Mouse (Mus musculus) heart, embryonic 16.5 days (tissue): Measurements from ENCODE around the gene Sparcl1. TPM values are rescaled to one million over a fixed set of nuclear protein-coding genes. Genes with fewer than 3 reads are reported as not detected.

Experiments
- ATAC-seq: fragments of 200-750 bp; cut with Nextera tagmentation; replicated peaks from 2 replicates; pipeline ENCODE4 v1.8.0; 2017; ENCODE audit warnings: moderate number of reproducible peaks; ENCODE audit not compliant: insufficient read depth, low FRiP score; ENCODE audit errors: extremely low read depth
- H3K27ac ChIP-seq: fragments of 300-500 bp; sonication (generic); 2 replicates; pipeline ENCODE4 v1.5.1; 2014; ENCODE audit warnings: mild to moderate bottlenecking, low read length, control low read depth, moderate library complexity
- H3K27me3 ChIP-seq: fragments of 300-500 bp; sonication (generic); 2 replicates; pipeline ENCODE4 v1.6.1; 2014; ENCODE audit warnings: low read length, mixed read lengths; ENCODE audit not compliant: control insufficient read depth, insufficient read depth
- H3K36me3 ChIP-seq: fragments of 300-500 bp; sonication (generic); 2 replicates; pipeline ENCODE4 v1.6.1; 2014; ENCODE audit not compliant: control insufficient read depth, insufficient read depth
- H3K4me1 ChIP-seq: fragments of 300-500 bp; sonication (generic); 2 replicates; pipeline ENCODE4 v1.6.1; 2014; ENCODE audit warnings: low read length, mixed read lengths; ENCODE audit not compliant: control insufficient read depth, insufficient read depth
- H3K4me2 ChIP-seq: fragments of 300-500 bp; sonication (generic); 2 replicates; pipeline ENCODE4 v1.6.1; 2014; ENCODE audit warnings: low read depth, mild to moderate bottlenecking, control low read depth, low read length
- H3K4me3 ChIP-seq: fragments of 300-500 bp; sonication (generic); 2 replicates; pipeline ENCODE4 v1.5.1; 2014; ENCODE audit warnings: mild to moderate bottlenecking, control low read depth, low read length
- H3K9ac ChIP-seq: fragments of 300-500 bp; sonication (generic); 2 replicates; pipeline ENCODE4 v1.6.1; 2014; ENCODE audit warnings: low read length, control low read depth
- H3K9me3 ChIP-seq: fragments of 300-500 bp; sonication (generic); replicated peaks from 2 replicates; pipeline ENCODE4 v1.6.1; 2016; ENCODE audit warnings: low read length; ENCODE audit not compliant: control insufficient read depth
- WGBS: fragments of 180-500 bp; shearing (Covaris S2); extraction: QIAGEN DNeasy Blood & Tissue Kit; methylation state at CpG from one replicate; pipeline ENCODE4 v1.1.7; 2014; 5-methylcytosine and 5-hydroxymethylcytosine counted together
- polyA plus RNA-seq: library from polyadenylated mRNA; unstranded; fragments of >200 nt; fragmentation: Nextera tagmentation; extraction: Ambion mirVana; gene quantifications from 2 replicates; pipeline ENCODE4 v1.2.1, GENCODE M21; 2015

Sparcl1 gene
- polyA plus RNA-seq, 1 experiment from 2014 or later: 131 TPM

DNA sequence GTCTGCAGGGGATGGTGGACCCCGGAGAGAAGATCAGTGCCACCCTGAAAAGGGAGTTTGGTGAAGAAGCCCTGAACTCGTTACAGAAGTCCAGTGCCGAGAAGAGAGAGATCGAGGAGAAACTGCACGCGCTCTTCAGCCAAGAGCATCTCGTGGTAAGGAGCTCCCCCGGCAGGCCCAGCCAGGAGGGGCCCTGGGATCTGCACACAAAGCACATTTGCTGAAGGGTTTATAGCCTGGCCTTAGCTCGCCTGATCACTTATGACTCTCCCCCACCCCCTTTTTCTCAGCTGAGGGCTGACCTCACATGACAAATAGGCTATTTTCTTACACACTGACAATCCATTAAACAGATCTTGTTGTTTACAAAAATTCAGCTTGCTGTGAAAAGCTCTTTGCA is 53.9 kb downstream of the Sparcl1 start:
- H3K4me3 ChIP-seq: no peak overlapping the region
- peaks cover 30% of the 10 kb centered on the region for H3K36me3 ChIP-seq
- 86% methylated on average over 9 of the region's 9 CpGs for WGBS
- no peak overlapping the region for H3K27ac ChIP-seq
- H3K4me1 ChIP-seq: no peaks in the 10 kb centered on the region
- no peak overlapping the region for H3K9ac ChIP-seq
- no peaks in the 10 kb centered on the region for H3K27me3 ChIP-seq
- H3K9me3 ChIP-seq: no peaks in the 10 kb centered on the region
- H3K4me2 ChIP-seq: no peak overlapping the region
- ATAC-seq: no peak

DNA sequence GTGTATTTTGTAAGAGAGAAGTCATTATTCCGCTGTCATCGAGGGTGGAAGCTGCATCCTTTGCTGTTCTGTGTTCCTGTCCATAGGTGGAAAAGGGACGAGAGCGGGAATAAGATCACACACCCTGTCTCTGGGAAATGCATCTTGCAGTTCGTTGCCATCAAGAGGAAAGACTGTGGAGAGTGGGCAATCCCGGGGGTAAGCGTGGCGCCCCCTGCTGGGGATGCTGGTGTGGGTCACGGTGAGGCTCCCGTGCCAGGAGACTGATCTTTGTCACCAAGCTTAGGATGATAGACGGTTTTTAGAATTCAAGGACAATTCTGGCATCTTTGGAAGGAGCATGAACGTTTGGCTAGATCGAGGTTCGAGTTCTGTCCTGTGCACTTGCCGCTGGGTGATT is 55.5 kb downstream of the Sparcl1 start:
- no peak for ATAC-seq
- Histone ChIP-seq H3K27me3 (no peaks in the 10 kb centered on the region), H3K4me2 (no peak overlapping the region), H3K4me1 (no peaks in the 10 kb centered on the region), H3K4me3 (no peak overlapping the region), H3K36me3 (peaks cover 27% of the 10 kb centered on the region), H3K9me3 (no peaks in the 10 kb centered on the region), H3K9ac (no peak overlapping the region), H3K27ac (no peak overlapping the region)
- WGBS: 62% methylated on average over 15 of the region's 15 CpGs

DNA sequence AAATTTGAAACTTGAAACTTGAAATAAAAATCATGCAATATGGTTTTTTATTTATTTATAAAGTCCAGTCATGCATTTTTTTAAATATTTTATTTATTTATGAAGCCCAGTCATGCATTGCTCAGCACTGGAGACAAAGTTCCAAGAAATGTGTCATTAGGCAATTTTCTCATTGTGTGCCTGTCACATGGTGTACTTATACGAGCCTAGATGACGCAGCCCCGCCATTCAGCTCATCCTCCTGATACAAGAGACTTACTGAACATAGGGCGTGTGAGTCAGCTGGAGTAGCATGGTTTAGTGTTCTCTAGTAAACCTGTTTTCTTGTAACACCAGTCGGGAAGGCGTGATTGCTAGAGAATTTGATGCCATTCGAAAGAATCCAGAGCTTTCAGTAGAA is 57.2 kb downstream of the Sparcl1 start:
- Histone ChIP-seq H3K4me3 (no peak overlapping the region), H3K27ac (no peak overlapping the region), H3K4me1 (no peaks in the 10 kb centered on the region), H3K9ac (no peak overlapping the region), H3K27me3 (no peaks in the 10 kb centered on the region), H3K36me3 (peaks cover 26% of the 10 kb centered on the region), H3K4me2 (no peak overlapping the region), H3K9me3 (no peaks in the 10 kb centered on the region)
- WGBS: 88% methylated on average over 7 of the region's 7 CpGs
- ATAC-seq: no peak

GRCm38 (mm10) chr5:104055816-104056215 is 57.7 kb downstream of the Sparcl1 start:
- Histone ChIP-seq H3K4me1 (no peaks in the 10 kb centered on the region), H3K4me2 (no peak overlapping the region), H3K27ac (no peak overlapping the region), H3K9ac (no peak overlapping the region), H3K9me3 (no peaks in the 10 kb centered on the region), H3K4me3 (no peak overlapping the region), H3K36me3 (peaks cover 29% of the 10 kb centered on the region), H3K27me3 (no peaks in the 10 kb centered on the region)
- 81% methylated on average over 4 of the region's 4 CpGs for WGBS
- no peak for ATAC-seq

GRCm38 (mm10) chr5:104054938-104055337 is 58.6 kb downstream of the Sparcl1 start:
- H3K27ac ChIP-seq: no peak overlapping the region
- H3K9me3 ChIP-seq: no peaks in the 10 kb centered on the region
- H3K9ac ChIP-seq: no peak overlapping the region
- ATAC-seq: no peak
- WGBS: 94% methylated on average over 4 of the region's 4 CpGs
- no peak overlapping the region for H3K4me3 ChIP-seq
- no peaks in the 10 kb centered on the region for H3K4me1 ChIP-seq
- no peak overlapping the region for H3K4me2 ChIP-seq
- H3K27me3 ChIP-seq: no peaks in the 10 kb centered on the region
- H3K36me3 ChIP-seq: peaks cover 26% of the 10 kb centered on the region

- WGBS: 68% methylated on average over 8 of the region's 8 CpGs
- no peaks in the 10 kb centered on the region for H3K27me3 ChIP-seq
Observed at GRCm38 (mm10) chr5:104052956-104053355, 60.6 kb downstream of the Sparcl1 start.

DNA sequence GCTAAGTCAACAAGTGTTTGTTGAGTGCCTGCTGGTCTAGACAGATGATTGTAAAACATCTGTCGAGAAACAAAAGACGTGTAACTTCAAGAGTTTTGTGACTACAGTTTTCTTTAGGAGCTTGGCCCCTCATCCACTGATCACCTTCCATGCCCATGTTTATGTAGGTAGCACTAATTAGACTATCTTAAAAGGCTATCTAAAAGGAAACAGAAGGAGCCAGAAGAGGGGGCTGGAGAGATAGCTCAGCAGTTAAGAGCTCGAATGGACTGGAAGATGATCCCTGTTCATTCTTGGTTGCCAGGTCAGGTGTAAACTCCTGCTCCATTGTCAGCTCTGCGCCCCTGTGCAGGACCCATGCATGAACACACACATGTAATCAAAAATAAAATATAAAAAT is 65.4 kb downstream of the Sparcl1 start:
- no peak for ATAC-seq
- no peak overlapping the region for H3K27ac ChIP-seq
- 44% methylated on average over 4 of the region's 4 CpGs for WGBS

More at GRCm38 (mm10) chr5:104052956-104053355, 60.6 kb downstream of the Sparcl1 start:
- Histone ChIP-seq H3K9me3 (no peaks in the 10 kb centered on the region), H3K9ac (no peak overlapping the region), H3K4me1 (peaks cover 5% of the 10 kb centered on the region; the same call in 1 of the 2 replicates), H3K36me3 (peaks cover 21% of the 10 kb centered on the region), H3K4me3 (no peak overlapping the region), H3K27ac (no peak overlapping the region), H3K4me2 (no peak overlapping the region)
- ATAC-seq: no peak

DNA sequence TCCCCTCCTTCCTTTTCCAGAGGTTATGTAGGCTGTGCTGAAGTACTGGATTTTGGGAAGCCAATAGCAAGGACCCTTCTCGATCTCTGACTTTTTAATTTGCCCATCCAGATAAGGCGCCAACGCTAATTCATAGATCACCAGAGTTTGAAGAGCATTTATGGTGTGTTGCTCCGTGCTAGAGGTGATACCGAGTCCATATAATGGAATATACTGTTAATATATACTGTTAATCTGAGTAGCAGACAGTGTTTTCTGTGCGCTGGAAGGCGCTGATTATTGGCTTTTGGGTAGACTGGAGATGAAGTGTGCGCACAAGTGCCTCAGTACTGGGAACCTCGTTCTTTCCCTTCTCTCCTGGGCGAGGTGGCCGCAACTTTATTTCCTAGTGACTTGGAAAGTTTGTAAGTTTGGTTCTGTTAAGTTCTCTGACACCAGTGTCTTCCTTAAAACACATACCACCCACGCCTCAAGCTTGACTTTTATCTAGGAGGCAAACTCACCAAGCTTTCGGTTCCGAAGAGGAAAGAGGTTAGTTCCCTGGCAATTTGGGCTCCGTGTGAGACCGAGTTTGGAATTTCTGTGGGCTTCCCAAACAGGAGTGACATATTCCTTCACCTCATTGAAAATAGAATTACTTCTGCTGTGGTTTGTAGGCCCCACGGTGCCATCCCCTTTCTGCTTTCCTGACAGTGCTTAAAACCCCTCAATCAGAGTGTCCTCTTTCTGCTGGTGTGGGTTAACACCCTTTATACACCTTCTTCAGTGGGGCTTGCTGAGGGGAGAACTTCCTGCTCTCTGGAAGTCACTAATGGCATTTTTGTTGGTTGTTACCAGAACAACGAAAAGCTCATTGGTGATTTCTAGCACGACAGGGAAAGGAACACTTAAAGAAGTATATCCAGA is 66.1 kb downstream of the Sparcl1 start:
- no peak; the same call in 1 of the 2 replicates for ATAC-seq
- peak overlapping the region; percentile 92 for H3K4me2 ChIP-seq
- WGBS: 4% methylated on average over 19 of the region's 19 CpGs

More for the DNA sequence above, 65.4 kb downstream of the Sparcl1 start:
- no peaks in the 10 kb centered on the region for H3K27me3 ChIP-seq
- H3K4me3 ChIP-seq: peak overlapping the region; percentile 84
- peak overlapping the region; percentile 91; the same call in 1 of the 2 replicates for H3K9ac ChIP-seq
- peak overlapping the region; percentile 92 for H3K4me2 ChIP-seq
- H3K9me3 ChIP-seq: no peaks in the 10 kb centered on the region
- H3K36me3 ChIP-seq: peaks cover 21% of the 10 kb centered on the region
- H3K4me1 ChIP-seq: peaks cover 15% of the 10 kb centered on the region

More for the DNA sequence above, 66.1 kb downstream of the Sparcl1 start:
- Histone ChIP-seq H3K27me3 (no peaks in the 10 kb centered on the region), H3K36me3 (peaks cover 19% of the 10 kb centered on the region), H3K9me3 (no peaks in the 10 kb centered on the region), H3K4me1 (peaks cover 15% of the 10 kb centered on the region), H3K9ac (peak overlapping the region; percentile 91), H3K27ac (peak overlapping the region; percentile 91), H3K4me3 (peak overlapping the region; percentile 84)
